Mouse (Mus musculus): ENCODE measurements around the gene Cpeb3.
"Not testable (repeated sequence)": the region's sequence is repeated elsewhere in the genome, so short reads cannot be mapped to it uniquely, and the experiment has no call there.

Cpeb3 gene

DNA sequence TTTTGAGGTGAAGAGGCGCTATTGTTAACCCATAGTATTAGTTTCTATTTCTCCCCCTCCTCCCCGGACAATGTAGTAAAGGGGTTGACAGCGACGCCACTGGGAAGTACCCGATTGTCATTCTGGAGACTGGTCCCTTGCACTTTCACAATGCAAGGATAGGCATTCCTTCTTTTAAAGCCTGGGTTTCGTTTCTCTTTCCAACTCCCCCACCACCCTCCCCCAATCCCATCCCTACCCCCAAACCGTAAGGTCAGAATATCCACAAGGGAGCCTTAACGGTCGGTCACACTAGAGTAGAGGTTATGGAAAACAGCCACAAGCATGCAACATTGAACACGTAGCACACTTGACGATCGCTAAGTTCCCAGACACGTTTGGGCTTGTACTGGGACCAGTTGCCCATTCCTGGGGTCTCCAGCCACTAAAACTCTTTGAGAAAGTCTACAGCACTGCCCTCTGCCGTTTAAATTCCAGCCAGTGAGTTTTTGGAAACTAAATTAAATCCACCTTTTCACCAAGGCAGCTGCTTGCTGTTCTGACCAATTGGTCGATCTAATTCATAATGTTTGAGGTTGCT is at the start of gene Cpeb3:
Cpeb3 (minus strand) TSS at position 426 of the 580 bp plus-strand sequence.
- no peak for ATAC-seq (ENCODE audit: low TSS enrichment)

DNA sequence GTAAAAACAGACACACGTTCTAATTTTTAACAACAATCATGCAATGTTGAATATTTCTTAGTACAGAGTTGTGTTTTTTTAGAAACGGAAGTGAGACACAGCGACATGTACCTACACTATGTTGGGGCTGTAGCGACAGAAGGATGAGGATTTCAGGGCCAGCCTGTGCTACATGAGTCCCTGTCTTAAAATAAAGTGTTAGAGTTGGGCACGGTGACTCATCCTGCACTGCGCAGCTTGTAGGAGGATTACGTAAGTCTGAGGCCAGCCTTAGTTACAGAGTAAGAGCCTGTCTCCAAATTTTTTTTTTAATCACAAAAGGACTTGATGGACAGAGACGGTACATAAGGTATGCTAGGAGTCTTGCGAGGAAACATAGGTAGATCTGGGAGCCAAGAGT is 46.9 kb upstream of the Cpeb3 start:
- peak; percentile 96 for ATAC-seq (ENCODE audit: low TSS enrichment)

DNA sequence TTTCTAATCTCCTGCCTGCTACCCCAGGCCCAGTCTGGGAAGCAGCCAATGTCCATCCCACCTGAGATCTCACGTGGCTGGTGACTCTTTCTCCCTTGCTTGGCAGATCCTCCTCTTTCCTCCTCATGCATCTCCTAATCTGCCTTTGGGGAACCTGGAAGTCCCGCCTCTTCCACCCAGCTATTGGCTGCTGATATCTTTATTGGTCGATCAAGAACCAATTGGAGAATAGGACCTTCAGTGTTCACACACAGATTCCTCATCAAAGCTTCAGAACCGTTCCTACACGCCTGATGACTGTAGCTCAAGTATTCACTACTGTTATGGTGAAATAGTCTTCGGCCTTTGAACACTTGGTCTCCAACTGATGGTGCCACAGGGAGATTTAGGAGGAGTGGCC is 43.7 kb upstream of the Cpeb3 start:
- no peak for ATAC-seq (ENCODE audit: low TSS enrichment)

DNA sequence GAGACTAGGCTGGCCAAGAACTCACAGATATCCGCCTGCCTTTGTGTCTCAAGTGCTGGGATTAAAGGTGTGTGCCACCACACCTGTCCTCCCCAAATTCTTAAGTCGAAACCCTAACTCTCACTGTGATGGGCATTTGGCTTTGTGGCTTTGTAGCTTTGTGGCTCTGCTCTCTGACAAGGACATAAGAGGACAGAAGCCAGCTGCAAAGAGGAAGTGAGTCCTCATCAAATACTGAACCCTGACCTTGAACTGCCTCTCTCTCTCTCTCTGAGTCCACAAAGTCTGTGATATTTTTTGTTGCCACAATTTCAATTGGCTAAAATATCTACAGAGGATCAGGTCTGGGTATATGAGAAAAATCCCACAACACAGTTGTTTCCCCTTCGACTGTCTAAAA is 39.8 kb upstream of the Cpeb3 start:
- ATAC-seq (ENCODE audit: low TSS enrichment) = no peak

DNA sequence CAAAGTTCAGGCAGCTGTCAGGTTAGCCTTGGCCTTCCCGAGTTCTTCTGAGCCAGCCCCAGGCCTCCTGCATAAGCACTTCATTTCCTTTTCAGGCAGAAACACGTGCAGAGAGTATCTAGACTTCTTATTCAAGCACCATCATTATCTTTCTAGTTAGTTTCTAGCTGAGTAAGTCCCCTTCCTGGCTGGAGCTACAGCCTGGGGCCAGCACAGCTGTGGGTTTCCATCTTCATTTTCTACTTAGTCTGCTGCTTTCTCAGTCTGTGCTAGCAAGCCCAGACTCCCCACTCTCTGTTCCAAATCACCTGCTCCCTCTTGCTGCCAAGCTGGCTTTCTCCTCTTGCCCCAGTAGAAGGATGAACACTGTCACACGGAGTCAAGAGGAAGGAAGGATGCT is 38.5 kb upstream of the Cpeb3 start:
- peak; percentile 82 for ATAC-seq (ENCODE audit: low TSS enrichment)

DNA sequence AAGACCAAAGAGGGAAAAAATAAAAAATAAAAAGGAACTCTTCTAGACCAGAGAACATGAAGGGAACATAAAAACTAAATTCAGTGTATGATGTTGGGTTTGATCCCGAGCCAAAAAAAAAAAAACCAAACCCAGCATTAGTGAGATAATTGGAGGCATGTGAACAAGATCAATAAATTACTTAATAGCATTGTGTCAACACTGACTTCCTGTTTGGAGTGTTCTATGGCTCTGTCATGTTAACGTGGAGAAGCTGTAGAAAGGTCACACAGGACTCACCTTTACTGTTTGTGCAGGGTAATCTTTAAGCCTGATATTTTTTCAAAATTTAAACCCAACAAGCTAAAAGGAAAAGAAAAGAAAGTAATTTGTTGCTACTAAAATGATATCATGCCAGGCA is 34.3 kb upstream of the Cpeb3 start:
- no peak for ATAC-seq (ENCODE audit: low TSS enrichment)

DNA sequence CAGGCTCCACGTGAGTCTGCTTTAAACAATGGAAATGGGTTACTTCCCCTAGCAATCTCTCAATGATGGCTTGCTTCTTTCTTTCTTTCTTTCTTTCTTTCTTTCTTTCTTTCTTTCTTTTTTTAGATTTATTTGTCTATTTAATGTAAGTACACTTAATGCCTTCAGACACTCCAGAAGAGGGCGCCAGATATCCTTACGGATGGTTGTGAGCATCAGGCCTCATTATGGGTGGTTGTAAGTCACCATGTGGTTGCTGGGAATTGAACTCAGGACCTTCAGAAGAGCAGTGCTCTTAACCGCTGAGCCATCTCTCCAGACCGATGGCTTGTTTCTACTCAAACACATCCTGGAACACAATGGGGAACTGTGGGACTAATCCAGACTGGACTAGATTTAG is 32.8 kb upstream of the Cpeb3 start:
- no peak for ATAC-seq (ENCODE audit: low TSS enrichment)

DNA sequence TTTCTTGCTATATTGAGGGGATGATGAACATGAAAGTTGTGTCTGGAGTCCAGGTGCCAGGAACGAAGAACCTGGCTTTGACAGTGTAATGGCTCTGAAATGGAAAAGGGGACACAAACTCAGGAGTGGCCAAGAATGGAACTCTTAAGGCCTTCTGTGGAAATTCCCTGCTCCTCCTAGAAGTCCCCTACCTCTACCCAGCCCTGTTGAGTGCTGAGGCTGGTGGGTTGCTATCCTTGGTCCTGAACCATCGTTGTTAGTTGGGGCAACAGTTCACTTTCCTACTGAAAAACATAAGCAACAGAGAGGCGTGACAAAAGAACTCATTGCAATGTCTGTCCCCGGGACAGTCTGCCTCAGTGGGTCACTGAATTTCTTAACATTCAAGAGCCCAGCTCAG is 30.7 kb upstream of the Cpeb3 start:
- 0 out of 2 replicates have a peak, but pooled peaks have one; percentile 24 for ATAC-seq (ENCODE audit: low TSS enrichment)

DNA sequence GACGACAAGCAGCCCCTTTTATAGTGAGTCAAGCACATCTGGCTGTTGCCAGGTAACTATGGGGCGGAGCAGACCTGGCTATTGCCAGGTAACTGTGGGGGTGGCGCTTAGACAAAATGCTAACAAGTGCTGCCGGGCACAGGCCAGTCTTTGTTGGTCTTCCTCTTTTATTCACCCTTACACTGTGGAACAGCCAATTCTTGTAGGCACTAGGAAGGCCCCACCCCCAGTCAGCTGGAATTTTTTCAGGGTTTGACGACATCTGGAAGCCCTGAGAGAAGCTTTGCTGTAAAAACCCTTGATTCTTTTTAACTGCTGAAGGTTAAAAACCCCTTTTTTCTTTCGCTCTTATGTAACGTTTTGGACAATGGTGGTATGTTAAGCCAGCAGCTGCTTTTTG is 30.2 kb upstream of the Cpeb3 start:
- 0 out of 2 replicates have a peak, but pooled peaks have one; percentile 11 for ATAC-seq (ENCODE audit: low TSS enrichment)

DNA sequence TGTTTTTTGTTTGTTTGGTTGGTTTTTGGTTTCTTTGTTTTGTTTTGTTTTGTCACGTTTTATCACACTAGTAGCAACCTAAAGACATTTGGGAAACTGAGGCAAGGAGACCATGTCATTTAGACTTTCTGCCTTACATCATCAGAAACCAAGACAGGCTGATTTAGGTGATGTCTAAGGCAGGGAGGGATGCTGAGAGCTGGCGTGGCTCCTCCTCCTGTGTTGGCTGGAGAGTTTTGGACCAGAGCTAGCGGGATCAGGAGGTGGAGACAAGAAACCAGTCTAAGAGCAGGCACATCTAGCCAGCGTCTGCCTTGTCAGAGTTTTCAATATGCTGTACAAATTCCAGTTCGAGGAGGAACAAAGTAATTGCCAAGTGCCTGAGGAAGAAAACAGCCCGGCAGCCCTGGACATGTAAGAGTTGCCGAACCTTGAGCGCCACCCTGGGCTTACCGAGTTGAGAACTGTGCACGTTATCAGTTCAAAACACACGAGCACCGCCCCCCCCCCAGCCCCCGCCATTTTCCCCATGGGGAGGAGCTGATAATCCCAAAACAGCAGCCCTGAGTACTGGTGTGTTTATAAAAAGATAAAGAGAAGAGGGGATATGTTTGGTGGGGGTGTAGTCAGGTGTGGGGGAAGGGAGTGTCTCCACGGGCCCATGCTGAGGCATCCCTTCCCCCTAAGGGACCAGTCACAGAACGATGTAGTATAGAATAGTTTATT is 29.5 kb upstream of the Cpeb3 start:
- no peak for ATAC-seq (ENCODE audit: low TSS enrichment)

DNA sequence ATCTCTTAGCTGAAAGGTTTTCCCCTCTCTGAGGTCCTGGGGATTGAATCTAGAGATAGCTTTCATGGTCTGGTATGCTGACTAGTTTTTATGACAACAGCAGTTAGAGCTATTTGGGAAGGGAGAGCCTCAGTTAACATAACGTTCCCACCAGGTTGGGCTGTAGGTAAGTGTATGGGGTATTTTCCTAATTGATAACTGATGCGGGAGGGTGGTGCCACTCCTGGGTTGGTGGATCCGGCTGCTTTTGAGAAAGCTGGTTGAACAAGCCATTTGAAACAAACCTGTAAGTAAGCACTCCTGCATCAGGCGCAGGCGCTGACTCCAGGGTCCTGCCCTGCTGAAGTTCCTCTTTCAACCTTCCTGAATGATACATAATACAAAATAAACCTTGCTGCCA is 28.9 kb upstream of the Cpeb3 start:
- no peak for ATAC-seq (ENCODE audit: low TSS enrichment)

DNA sequence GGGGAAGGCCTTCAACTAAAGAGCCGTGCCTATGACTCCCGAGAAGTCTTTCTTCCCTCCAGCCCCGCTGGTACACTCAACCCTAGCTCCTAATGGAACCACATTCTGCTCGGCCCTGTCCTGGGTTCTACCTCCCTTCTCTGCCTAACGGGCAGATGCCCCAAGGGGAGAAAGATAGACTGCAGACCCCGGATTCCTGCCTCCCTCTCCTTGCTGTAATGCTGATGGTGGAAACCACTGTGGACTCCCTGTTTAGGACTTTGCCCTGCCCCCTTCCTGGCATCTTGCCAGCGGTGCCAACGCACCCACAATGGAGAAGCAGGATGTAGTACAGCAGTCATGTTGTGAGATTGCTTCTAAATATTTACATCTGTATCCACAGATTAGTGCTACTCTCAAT is 27.4 kb upstream of the Cpeb3 start:
- ATAC-seq (ENCODE audit: low TSS enrichment) = no peak

DNA sequence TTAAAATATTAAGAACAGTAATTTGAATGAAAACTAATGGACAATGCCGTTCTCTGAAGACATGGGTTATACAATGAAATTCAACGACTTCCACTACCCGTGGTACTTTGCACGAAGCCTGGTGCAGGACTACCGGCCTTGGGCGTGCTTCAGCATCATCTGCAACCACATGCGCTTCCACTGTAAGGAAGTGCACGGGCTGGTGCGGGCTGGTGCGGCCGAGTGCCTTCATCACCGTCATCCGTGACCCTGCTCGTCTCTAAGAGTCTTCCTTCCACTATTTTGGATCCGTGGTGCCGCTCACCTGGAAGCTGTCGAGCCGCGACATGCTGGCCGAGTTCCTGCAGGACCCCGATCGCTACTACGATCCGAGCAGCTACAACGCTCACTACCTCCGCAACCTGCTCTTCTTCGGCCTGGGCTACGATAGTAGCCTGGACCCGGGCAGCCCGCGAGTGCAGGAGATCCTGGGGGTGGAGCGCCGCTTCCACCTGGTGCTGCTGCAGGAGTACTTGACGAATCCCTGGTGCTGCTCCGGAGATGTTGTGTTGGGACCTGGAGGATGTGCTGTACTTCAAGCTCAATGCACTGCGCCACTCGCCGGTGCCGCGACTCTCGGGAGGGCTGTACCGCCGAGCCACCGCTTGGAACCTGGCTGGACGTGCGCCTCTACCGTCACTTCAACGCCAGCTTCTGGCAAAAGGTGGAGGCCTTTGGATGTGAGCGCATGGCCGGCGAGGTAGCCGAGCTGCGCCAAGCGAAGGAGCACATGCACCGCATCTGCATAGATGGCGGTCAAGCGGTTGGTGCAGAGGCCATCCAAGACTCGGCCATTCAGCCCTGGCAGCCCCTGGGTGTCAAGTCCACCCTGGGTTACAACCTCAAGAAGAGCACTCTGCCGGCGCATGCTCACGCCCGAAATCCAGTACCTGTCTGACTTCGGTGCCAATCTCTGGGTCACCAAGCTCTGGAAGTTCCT is 25.4 kb upstream of the Cpeb3 start:
- ATAC-seq (ENCODE audit: low TSS enrichment) = peak; percentile 80

DNA sequence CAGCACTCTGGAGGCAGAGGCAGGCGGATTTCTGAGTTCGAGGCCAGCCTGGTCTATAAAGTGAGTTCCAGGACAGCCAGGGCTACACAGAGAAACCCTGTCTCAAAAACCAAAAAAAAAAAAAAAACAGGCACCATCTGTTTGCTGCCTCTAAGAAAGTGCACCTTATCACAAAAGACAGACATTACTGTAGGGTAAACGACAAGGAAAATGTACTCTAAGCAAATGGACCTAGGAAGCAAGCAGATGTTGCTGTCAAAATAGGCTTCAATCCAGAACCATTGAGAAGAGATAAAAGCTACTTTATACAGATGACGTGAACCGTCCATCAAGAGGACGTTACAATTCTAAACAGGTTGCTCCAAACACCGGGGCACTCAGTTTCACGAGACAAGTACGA is 24.2 kb upstream of the Cpeb3 start:
- not testable (repeated sequence) for ATAC-seq (ENCODE audit: low TSS enrichment)

DNA sequence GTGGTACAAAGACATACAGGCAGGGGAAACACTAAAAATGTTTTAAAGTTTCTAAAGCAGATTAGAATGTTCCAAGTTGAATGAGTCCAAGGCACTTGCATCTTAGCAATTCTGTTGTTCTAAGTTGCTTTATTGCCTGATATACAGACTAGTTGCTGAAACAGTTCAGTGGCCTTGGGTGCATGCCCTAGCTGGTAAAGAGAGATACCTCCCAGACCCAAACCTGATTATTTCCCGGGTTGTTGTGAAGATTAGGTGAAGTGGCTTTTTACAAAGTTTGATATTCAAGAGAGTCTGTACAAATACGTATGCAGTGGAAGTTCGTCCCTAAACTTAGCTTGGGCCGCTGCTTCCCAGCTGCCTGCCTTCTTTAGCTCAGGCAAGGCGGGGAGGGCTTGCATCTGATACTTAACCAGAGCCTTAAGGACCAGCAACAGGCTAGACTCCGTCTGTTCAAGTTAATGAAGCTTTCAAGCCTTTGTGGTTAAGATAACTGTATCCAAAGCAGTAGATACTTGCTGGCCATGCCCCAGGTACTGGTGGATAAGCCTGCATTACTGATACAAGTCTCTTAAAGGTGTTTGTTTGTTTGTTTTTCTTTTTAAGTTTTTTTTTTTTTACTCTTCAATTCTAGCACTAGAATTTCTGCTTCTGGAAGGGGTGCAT is 16.9 kb upstream of the Cpeb3 start:
- no peak for ATAC-seq (ENCODE audit: low TSS enrichment)

DNA sequence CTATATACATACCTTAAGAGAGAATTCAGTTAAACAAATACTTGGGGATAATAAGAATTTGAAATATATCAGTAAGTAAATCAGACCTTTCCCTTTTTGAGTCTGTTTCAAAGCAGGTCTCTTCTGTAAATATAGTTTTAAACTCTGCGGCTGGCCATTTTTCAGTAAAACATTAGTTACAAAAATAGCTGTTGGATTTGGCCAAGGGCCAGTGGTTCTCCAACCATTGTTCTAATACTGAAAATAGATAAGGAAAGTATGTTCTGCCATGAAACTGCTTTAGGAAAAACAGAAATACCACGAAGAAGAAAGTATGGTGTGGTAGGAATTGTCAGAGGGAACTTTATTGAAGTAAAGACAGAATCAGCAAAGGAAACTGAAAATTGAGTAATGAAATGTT is 6.3 kb upstream of the Cpeb3 start:
- ATAC-seq (ENCODE audit: low TSS enrichment) = no peak

DNA sequence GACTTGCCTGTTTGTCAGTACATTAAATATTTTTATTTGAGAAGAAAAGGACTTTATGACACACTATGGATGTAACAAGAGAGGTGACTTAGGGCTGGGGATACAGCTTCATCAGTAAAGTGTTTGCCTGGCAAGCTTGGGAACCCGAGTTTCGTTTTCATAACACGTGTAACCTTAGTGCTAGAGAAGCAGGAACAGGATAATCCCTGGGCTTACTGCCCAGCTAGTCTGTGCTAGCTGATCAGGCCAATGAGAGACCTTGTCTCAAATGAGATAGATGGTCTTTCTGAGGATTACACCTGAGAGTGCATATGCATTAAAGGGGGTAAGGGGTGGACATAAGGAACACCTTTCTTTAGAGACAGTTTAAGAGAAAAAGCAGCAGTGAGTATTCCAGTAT is 3.0 kb upstream of the Cpeb3 start:
- ATAC-seq (ENCODE audit: low TSS enrichment) = no peak

DNA sequence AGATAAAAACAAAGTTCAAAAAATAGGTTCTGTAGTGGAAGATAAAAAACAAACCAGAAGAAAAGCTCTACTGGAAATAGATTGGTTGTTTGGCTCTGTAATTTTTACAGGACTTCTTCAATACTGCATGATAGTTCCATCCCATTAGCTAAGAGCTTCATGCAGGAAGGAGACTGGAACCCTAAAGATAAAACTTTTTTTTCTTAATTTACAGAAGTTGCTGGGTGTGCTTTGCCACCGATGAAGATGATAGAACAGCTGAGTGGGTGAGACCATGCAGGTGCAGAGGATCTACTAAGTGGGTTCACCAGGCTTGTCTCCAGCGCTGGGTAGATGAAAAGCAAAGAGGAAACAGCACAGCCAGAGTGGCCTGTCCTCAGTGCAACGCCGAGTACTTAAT is 2.1 kb upstream of the Cpeb3 start:
- no peak for ATAC-seq (ENCODE audit: low TSS enrichment)

DNA sequence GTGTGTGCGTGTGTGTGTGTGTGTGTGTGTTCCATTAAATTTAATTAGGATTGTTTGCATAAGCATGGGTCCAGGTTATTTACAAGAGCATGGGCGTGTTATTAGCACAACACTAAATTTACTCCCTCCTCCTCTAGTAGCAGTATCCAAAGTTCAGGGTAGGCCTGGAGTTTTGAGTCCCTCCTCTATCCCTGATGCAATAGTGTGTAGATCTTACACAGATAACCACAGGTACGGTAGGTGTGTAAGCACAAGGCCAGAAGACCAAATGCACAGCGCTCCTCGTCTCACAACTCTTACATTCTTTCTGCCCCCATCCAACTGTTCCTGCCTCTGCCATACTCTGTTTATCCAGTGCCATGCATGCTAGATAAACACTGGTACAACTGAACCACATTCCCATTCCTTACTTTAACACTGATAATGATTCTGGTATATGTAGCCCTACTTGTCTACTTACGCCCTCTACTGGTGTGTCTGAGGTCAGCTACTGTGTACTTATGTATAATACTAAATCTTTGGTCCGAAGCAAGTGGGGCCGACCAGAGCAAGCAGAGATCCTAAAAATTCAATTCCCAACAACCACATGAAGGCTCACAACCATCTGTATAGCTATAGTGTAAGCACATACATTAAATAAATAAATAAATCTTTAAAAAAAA is 1.2 kb upstream of the Cpeb3 start:
- ATAC-seq (ENCODE audit: low TSS enrichment) = no peak

DNA sequence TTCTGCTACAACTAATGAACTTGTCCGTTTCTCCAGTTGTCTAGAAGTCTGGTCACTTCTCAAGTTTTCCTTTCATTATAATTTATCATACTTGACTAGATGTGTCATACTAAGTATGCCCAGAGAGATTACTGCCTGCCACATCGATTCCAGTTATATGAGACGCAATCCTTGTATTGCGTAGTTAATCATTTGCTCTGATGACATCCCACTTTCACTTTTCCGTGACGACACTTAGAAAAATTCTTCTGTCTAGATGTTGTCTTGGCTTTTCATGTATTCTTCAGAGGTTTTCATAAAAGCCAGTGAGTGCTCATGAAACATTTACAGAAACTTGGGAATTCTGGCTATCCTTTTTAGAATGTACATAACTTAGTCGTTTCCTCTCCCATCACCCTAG is 585 bp upstream of the Cpeb3 start:
- no peak for ATAC-seq (ENCODE audit: low TSS enrichment)
